Mouse (Mus musculus): ENCODE measurements around the gene Wscd2.

DNA sequence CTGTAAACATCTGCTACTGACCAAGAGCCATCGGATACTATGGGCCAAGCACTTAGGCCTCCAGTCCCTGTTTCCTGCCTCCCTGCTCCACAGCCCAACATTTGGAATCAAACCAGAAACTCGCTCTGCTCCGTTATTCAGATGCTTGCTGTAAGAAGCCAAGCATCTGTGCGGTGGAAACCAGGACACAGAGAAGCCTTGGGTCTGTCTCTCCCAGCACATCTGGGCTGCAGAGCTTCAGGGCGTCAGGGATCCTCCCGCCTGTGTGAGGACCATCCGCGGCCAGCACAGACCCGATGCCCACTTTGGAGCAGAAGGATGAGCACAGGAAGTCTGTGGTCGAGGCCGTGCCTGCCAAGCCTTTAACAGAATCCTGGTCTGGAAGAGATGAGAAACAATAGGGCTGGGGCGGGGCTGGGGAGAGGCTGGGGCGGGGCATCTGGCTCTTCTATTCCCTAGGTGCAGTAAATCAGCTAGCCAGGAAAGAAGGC, 117.9 kb downstream of the Wscd2 start:
- TF ChIP-seq TAL1 (IDR thresholded peaks at IDR 0.05; ENCODE audit: low read length) (no peak), GATA1 (IDR thresholded peaks at IDR 0.05; ENCODE audit: low read length) (no peak)
